Mouse (Mus musculus) lung, adult 2 months (tissue): ENCODE measurements at regions not wholly inside any gene's neighbourhood (a gene's known extent, or its start where the extent isn't known, plus 50 kb on each side); places are given as distances from the start of the nearest gene placed in this dataset.

Source experiments
- CTCF ChIP-seq: fragments of 200-500 bp; IDR thresholded peaks from 2 replicates; pipeline ENCODE4 v1.5.1; 2011; ENCODE audit warnings: mild to moderate bottlenecking, low read length, control low read depth; ENCODE audit not compliant: insufficient read depth
- POLR2A ChIP-seq: fragments of 200-500 bp; IDR thresholded peaks from 2 replicates; pipeline ENCODE4 v1.6.1; 2011; ENCODE audit warnings: low read depth, mild to moderate bottlenecking, control low read depth, low read length, borderline replicate concordance; ENCODE audit errors: extremely low read depth

- TF ChIP-seq CTCF (no peak), POLR2A (no peak)
These were observed 132.5 kb upstream of the Cxcr4 start for GRCm38 (mm10) chr1:128724433-128725091.
